Mouse (Mus musculus): Measurements from ENCODE around the gene Kif2c.

Gene Kif2c

GRCm38 (mm10) chr4:117117931-117118330, 64.5 kb downstream of the Kif2c start:
- DNase-seq (ENCODE audit: low spot score) = no peak

GRCm38 (mm10) chr4:117115592-117115991, 66.8 kb downstream of the Kif2c start:
- no peak for DNase-seq (ENCODE audit: low spot score)

- no peak for DNase-seq (ENCODE audit: low spot score)
Measured at GRCm38 (mm10) chr4:117113237-117113636, 69.2 kb downstream of the Kif2c start.

GRCm38 (mm10) chr4:117110985-117111384, 71.5 kb downstream of the Kif2c start:
- no peak for DNase-seq (ENCODE audit: low spot score)

- no peak for DNase-seq (ENCODE audit: low spot score)
Measured at GRCm38 (mm10) chr4:117110249-117110648, 72.2 kb downstream of the Kif2c start.
